Mouse (Mus musculus) myocyte (in vitro differentiated cells): Measurements from ENCODE around the gene Pds5a.

Experiments
- E2F4 ChIP-seq: IDR thresholded peaks from one replicate; pipeline ENCODE4 v1.6.1; 2011; ENCODE audit warnings: mild to moderate bottlenecking, control low read depth, moderate library complexity; ENCODE audit not compliant: insufficient read depth
- POLR2A ChIP-seq: IDR thresholded peaks from one replicate; pipeline ENCODE4 v1.6.1; 2011; ENCODE audit warnings: low read depth, mild to moderate bottlenecking, control low read depth, moderate library complexity; ENCODE audit not compliant: insufficient read length

GRCm38 (mm10) chr5:65706171-65706570 is 8.1 kb upstream of the Pds5a start:
- TF ChIP-seq E2F4 (no peak), POLR2A (no peak)
